Mouse (Mus musculus): Measurements from ENCODE around the gene Tubb2b.
"Not testable (repeated sequence)": the region's sequence is repeated elsewhere in the genome, so short reads cannot be mapped to it uniquely, and the experiment has no call there.

Gene Tubb2b

DNA sequence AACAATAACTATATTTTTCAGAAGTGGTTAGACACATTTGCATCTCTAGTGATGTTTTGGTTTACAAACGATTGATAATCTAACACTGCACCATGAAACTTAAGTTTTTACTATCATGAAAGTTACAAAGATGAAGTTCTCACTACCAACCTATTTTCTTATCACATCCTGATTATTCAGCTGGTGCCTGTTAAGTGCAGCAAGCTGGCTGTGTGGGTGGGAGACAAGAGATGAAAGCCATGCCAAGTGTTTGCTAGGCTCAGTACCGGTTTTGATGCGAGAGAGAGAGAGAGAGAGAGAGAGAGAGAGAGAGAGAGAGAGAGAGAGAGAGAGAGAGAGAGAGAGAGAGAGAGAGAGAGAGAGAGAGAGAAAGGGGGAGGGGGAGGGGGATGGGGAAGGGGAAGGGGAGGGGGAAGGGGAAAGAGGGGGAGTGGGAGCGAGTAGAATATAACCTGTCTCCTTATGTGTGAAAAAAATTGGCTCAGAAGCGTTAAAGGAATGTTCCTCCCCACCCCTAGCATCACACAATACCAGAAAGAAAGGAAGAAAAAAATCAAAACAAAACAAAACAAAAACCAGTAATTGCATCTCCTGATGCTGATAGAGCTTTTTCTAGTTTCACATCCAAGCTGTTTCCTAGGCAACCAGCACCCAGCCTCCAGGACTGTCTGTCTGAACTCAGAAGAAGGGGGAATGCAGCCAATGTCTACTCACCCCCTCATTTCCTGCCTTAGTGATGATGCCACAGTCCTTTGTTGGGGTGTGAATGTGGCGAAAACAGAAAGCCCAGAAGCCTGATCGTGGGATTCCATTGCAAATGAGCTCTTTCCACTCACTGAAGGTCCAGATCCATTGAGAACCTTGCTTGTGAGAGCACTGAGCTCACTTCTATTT, 34.5 kb downstream of the Tubb2b start:
- Histone ChIP-seq H3K4me1 (replicated peaks; ENCODE audit: low read depth, low read length) (peaks cover 19% of the 10 kb centered on the region), H3K27me3 (ENCODE audit: insufficient read depth, low read length) (no peaks in the 10 kb centered on the region), H3K36me3 (ENCODE audit: insufficient read depth, low read length) (no peaks in the 10 kb centered on the region), H3K4me3 (replicated peaks; ENCODE audit: low read length) (no peak overlapping the region), H3K9me3 (ENCODE audit: low read length) (peaks cover 6% of the 10 kb centered on the region)
- no peak for TF ChIP-seq NANOG (IDR thresholded peaks at IDR 0.05; ENCODE audit: borderline replicate concordance, low read length)
- TF ChIP-seq CTCF (conservative IDR thresholded peaks at IDR 0.05; ENCODE audit: low read length) = no peak
- no peak for TF ChIP-seq POU5F1 (IDR thresholded peaks at IDR 0.05; ENCODE audit: borderline replicate concordance, low read length)

DNA sequence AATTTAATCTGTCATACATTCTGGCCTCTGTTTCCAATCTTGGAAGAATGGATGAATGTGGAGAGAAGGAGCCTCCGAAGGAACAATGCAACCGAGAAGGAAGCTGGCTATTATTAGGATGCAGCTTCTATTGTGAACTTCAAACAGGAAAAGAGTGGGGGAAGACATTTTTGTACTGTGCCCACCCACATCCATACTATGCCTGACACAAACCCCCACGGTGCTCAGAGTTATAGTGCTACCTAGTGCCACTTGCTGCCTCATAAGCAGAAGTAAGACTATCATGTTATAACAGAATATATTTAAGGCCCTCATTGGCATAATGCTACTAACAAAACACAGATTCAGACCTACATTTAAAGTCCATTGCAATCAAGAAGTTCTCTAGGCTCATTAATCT, 40.9 kb downstream of the Tubb2b start:
- Histone ChIP-seq H3K27me3 (ENCODE audit: insufficient read depth, low read length) (no peaks in the 10 kb centered on the region), H3K9me3 (ENCODE audit: low read length) (no peaks in the 10 kb centered on the region), H3K4me1 (replicated peaks; ENCODE audit: low read depth, low read length) (peaks cover 48% of the 10 kb centered on the region), H3K36me3 (ENCODE audit: insufficient read depth, low read length) (no peaks in the 10 kb centered on the region), H3K4me3 (replicated peaks; ENCODE audit: low read length) (no peak overlapping the region)
- TF ChIP-seq NANOG (IDR thresholded peaks at IDR 0.05; ENCODE audit: borderline replicate concordance, low read length) = no peak

DNA sequence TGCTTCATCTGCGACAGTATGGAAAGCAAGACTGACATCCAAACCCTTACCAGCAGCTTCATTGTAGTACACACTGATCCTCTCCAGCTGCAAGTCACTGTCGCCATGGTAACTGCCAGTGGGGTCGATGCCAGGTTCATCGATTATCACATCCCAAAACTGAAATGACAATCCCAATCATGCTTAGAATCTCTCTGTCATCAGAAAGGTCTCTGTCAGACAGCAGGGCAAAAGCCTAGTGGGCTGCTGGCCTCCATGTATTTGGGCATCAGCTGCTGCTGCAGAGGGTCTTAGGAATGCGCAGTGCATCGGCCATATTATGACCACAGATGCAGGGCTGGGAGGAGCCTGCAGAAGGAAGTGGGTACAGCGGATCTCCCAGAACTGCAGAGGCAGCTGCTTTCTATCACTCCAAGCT, 41.4 kb downstream of the Tubb2b start:
- Histone ChIP-seq H3K4me1 (replicated peaks; ENCODE audit: low read depth, low read length) (peaks cover 53% of the 10 kb centered on the region), H3K36me3 (ENCODE audit: insufficient read depth, low read length) (no peaks in the 10 kb centered on the region), H3K27me3 (ENCODE audit: insufficient read depth, low read length) (no peaks in the 10 kb centered on the region), H3K4me3 (replicated peaks; ENCODE audit: low read length) (no peak overlapping the region), H3K9me3 (ENCODE audit: low read length) (no peaks in the 10 kb centered on the region)
- TF ChIP-seq POU5F1 (IDR thresholded peaks at IDR 0.05; ENCODE audit: borderline replicate concordance, low read length) (no peak), NANOG (IDR thresholded peaks at IDR 0.05; ENCODE audit: borderline replicate concordance, low read length) (no peak), CTCF (conservative IDR thresholded peaks at IDR 0.05; ENCODE audit: low read length) (no peak)

DNA sequence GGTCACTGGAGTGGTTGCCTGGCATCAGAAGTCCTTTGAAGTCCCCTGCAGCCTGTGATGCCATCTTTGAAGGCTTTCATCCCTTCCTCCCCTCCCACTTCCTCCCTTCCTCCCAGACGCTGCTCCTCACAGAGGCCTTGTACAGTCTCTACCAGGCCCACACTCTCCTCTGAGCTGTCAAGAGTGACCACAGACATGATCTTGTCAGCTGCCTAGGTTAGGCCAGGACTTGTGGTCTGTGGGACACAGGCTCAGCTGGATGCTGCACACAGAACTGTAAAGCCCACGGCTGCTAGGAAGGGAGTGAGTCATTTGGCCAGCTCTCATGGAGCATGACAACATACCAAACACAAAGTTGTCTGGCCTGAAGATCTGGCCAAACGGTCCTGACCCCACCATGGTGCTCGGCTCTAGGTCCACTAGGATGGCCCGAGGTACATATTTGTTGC, 42.0 kb downstream of the Tubb2b start:
- not testable (repeated sequence) for H3K27me3 ChIP-seq (ENCODE audit: insufficient read depth, low read length); H3K4me3 ChIP-seq (replicated peaks; ENCODE audit: low read length); H3K9me3 ChIP-seq (ENCODE audit: low read length); H3K36me3 ChIP-seq (ENCODE audit: insufficient read depth, low read length)
- peaks cover 57% of the 10 kb centered on the region for H3K4me1 ChIP-seq (replicated peaks; ENCODE audit: low read depth, low read length)

DNA sequence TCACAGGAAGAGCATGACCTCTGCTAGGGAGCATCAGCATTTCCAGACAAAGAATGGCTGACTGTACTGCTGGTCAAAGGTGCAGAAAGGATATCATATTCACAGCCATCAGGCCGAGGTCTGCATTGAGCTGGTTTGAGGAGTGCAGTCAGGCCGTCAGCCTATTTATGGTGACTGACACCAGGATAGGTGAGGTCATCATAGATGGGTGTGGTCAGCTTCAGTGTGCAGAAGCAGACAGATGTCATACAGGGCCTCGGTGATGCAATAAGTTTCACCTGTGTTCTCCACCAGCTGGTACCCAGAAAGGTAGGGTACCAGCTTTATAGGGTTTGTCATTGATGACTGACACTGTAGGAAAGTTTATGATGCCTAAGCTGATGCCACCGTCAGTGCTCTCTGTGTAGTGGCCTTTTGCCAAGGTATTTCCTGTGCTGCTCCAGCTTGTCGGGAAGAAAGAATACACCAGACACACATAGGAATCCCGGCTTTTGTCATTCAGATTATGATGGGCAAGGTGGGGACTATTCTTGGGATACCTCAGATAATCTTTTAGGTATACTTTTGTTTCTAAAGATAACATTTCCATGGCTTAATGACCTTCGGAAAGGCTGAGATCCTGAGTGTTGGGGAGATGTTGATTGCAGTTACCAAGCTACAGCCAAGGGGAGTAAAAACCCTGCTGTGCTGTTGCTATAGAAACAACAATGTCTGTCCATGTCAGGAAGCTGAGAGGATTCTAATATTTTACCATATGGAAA, 43.0 kb downstream of the Tubb2b start:
- H3K4me1 ChIP-seq (replicated peaks; ENCODE audit: low read depth, low read length) = peaks cover 57% of the 10 kb centered on the region
- no peak overlapping the region for H3K4me3 ChIP-seq (replicated peaks; ENCODE audit: low read length)
- H3K9me3 ChIP-seq (ENCODE audit: low read length) = no peaks in the 10 kb centered on the region
- H3K27me3 ChIP-seq (ENCODE audit: insufficient read depth, low read length) = no peaks in the 10 kb centered on the region
- H3K36me3 ChIP-seq (ENCODE audit: insufficient read depth, low read length) = no peaks in the 10 kb centered on the region
- no peak for TF ChIP-seq CTCF (conservative IDR thresholded peaks at IDR 0.05; ENCODE audit: low read length)
- peak; percentile 30; the same call in 1 of the 2 replicates for TF ChIP-seq NANOG (IDR thresholded peaks at IDR 0.05; ENCODE audit: borderline replicate concordance, low read length)

DNA sequence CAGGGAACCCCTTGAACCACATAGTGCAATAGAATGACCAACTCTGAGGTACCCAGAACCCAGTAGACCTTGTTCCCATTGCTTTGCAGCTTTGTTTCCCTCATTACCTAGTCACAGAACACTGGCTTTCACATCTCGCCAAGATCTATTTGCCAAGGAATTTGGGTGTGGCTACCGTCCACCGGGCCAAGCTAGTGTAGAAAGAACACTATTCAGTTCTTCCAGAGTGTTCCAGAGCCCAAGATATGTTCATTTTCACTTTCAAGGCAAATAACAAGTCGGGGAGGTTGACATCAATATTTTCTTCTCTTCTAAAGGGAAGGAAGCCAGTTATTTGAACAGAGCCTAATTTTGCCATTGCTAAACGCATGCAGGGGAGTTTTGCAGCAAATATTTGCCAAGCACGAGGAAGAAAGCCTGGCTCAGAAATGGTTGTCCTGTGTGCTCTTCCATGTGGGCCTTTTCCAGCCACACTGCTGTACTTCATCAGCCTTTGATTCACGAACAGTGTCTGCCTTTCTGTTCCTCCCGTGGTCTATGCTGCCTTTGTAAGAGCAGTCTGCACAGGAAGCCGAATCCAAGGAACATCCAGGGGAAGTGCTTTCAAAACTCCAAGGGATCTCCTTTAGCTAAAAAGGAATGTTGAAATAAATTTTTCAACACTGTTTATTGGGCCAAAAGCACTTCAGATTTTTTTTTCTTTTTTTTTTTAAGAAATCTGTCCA, 46.1 kb downstream of the Tubb2b start:
- no peaks in the 10 kb centered on the region for H3K36me3 ChIP-seq (ENCODE audit: insufficient read depth, low read length)
- peaks cover 55% of the 10 kb centered on the region for H3K4me1 ChIP-seq (replicated peaks; ENCODE audit: low read depth, low read length)
- TF ChIP-seq NANOG (IDR thresholded peaks at IDR 0.05; ENCODE audit: borderline replicate concordance, low read length) (no peak), CTCF (conservative IDR thresholded peaks at IDR 0.05; ENCODE audit: low read length) (no peak), POU5F1 (IDR thresholded peaks at IDR 0.05; ENCODE audit: borderline replicate concordance, low read length) (no peak)
- H3K27me3 ChIP-seq (ENCODE audit: insufficient read depth, low read length) = peaks cover 5% of the 10 kb centered on the region; the same call in 1 of the 2 replicates
- no peak overlapping the region for H3K4me3 ChIP-seq (replicated peaks; ENCODE audit: low read length)
- no peaks in the 10 kb centered on the region for H3K9me3 ChIP-seq (ENCODE audit: low read length)

DNA sequence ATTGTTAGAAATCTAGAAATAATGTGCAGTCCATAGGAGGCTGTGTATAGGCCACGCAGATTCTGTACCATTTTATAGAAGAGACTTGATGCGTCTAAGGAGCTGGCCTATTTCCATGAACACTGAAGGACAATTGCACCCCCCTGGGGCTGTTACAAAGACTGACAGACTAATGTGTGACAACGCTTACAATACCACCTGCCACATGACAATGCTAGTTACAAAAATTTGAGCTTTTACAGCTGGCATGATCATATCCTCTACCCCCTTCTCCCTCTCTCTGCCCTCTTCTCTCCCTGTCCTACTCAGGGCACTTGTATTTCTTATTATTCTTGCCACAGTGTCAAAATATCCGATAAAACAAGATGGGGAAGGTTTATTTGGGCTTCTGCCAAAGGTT, 48.3 kb downstream of the Tubb2b start:
- peaks cover 9% of the 10 kb centered on the region; the same call in 1 of the 2 replicates for H3K27me3 ChIP-seq (ENCODE audit: insufficient read depth, low read length)
- TF ChIP-seq POU5F1 (IDR thresholded peaks at IDR 0.05; ENCODE audit: borderline replicate concordance, low read length) (no peak), CTCF (conservative IDR thresholded peaks at IDR 0.05; ENCODE audit: low read length) (no peak), NANOG (IDR thresholded peaks at IDR 0.05; ENCODE audit: borderline replicate concordance, low read length) (no peak)

DNA sequence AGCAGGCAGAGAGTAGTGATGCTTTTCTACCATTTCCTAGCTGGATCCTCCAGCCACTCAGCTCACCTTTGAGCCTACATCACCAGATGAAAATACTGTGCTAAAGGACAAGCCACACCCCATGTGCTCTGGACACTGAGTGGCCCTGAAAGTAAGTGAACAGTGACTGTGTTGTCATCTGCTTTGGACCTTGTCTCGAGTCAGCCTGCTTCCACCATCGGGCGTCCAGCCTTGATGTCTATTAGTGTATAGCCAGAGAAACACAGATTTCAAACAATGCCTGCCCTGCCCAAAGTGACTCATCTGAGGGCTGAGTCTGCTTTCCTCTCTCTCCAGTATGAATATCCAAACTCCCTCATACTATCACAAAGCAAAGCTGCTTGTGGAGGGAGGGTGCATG, 50.5 kb downstream of the Tubb2b start:
- Histone ChIP-seq H3K4me1 (replicated peaks; ENCODE audit: low read depth, low read length) (peaks cover 35% of the 10 kb centered on the region), H3K27me3 (ENCODE audit: insufficient read depth, low read length) (peaks cover 9% of the 10 kb centered on the region; the same call in 1 of the 2 replicates)

More for the DNA sequence above, 48.3 kb downstream of the Tubb2b start:
- no peaks in the 10 kb centered on the region for H3K36me3 ChIP-seq (ENCODE audit: insufficient read depth, low read length)
- H3K9me3 ChIP-seq (ENCODE audit: low read length) = no peaks in the 10 kb centered on the region
- peaks cover 47% of the 10 kb centered on the region for H3K4me1 ChIP-seq (replicated peaks; ENCODE audit: low read depth, low read length)
- H3K4me3 ChIP-seq (replicated peaks; ENCODE audit: low read length) = no peak overlapping the region

More for the DNA sequence above, 50.5 kb downstream of the Tubb2b start:
- H3K4me3 ChIP-seq (replicated peaks; ENCODE audit: low read length) = no peak overlapping the region
- peaks cover 10% of the 10 kb centered on the region; the same call in 1 of the 2 replicates for H3K36me3 ChIP-seq (ENCODE audit: insufficient read depth, low read length)
- no peaks in the 10 kb centered on the region for H3K9me3 ChIP-seq (ENCODE audit: low read length)
- TF ChIP-seq CTCF (conservative IDR thresholded peaks at IDR 0.05; ENCODE audit: low read length) (no peak), NANOG (IDR thresholded peaks at IDR 0.05; ENCODE audit: borderline replicate concordance, low read length) (no peak), POU5F1 (IDR thresholded peaks at IDR 0.05; ENCODE audit: borderline replicate concordance, low read length) (no peak)
